Mouse (Mus musculus): ENCODE measurements at regions not wholly inside any gene's neighbourhood (a gene's known extent, or its start where the extent isn't known, plus 50 kb on each side); places are given as distances from the start of the nearest gene placed in this dataset.
A peak's percentile ranks its signal among the peaks of the same experiment; 100 is the strongest.

- DNase-seq (ENCODE audit: low spot score) (no peak), ATAC-seq (replicated peaks; ENCODE audit: low FRiP score, low TSS enrichment, low read depth) (no peak)
- no peak overlapping the region for H3K27ac ChIP-seq (ENCODE audit: low read depth)
- H3K9me3 ChIP-seq (ENCODE audit: control insufficient read depth, low read length) = no peaks in the 10 kb centered on the region
- H3K9ac ChIP-seq (ENCODE audit: low read length) = no peak overlapping the region
- no peaks in the 10 kb centered on the region for H3K27me3 ChIP-seq (replicated peaks; ENCODE audit: control insufficient read depth, insufficient read depth, low read length)
- no peak overlapping the region for H3K4me2 ChIP-seq (ENCODE audit: low read length)
- no peaks in the 10 kb centered on the region for H3K4me1 ChIP-seq (replicated peaks; ENCODE audit: control insufficient read depth, insufficient read depth, low read length)
- no peaks in the 10 kb centered on the region for H3K36me3 ChIP-seq (ENCODE audit: control insufficient read depth, insufficient read depth, low read length)
- no peak overlapping the region for H3K4me3 ChIP-seq (ENCODE audit: low read depth, low read length)
- WGBS = 56% methylated on average over 5 of the region's 5 CpGs
Observed at GRCm38 (mm10) chr10:11661660-11662250, 318.6 kb downstream of the Epm2a start.

GRCm38 (mm10) chr10:11709742-11710141 lies 366.5 kb downstream of the Epm2a start:
- DNase-seq (ENCODE audit: low spot score) = no peak
- ATAC-seq (replicated peaks; ENCODE audit: low FRiP score, low TSS enrichment, low read depth) = no peak
- no peaks in the 10 kb centered on the region for H3K36me3 ChIP-seq (ENCODE audit: control insufficient read depth, insufficient read depth, low read length)
- H3K27me3 ChIP-seq (replicated peaks; ENCODE audit: control insufficient read depth, insufficient read depth, low read length) = no peaks in the 10 kb centered on the region
- H3K4me1 ChIP-seq (replicated peaks; ENCODE audit: control insufficient read depth, insufficient read depth, low read length) = no peaks in the 10 kb centered on the region
- H3K9me3 ChIP-seq (ENCODE audit: control insufficient read depth, low read length) = no peaks in the 10 kb centered on the region
- H3K4me2 ChIP-seq (ENCODE audit: low read length) = no peak overlapping the region
- H3K27ac ChIP-seq (ENCODE audit: low read depth) = no peak overlapping the region
- H3K4me3 ChIP-seq (ENCODE audit: low read depth, low read length) = no peak overlapping the region
- 79% methylated on average over 2 of the region's 2 CpGs for WGBS
- no peak overlapping the region for H3K9ac ChIP-seq (ENCODE audit: low read length)

GRCm38 (mm10) chr10:11724775-11725174 lies 381.6 kb downstream of the Epm2a start:
- Histone ChIP-seq H3K9ac (ENCODE audit: low read length) (no peak overlapping the region), H3K36me3 (ENCODE audit: control insufficient read depth, insufficient read depth, low read length) (no peaks in the 10 kb centered on the region), H3K4me3 (ENCODE audit: low read depth, low read length) (no peak overlapping the region), H3K4me1 (replicated peaks; ENCODE audit: control insufficient read depth, insufficient read depth, low read length) (no peaks in the 10 kb centered on the region), H3K4me2 (ENCODE audit: low read length) (no peak overlapping the region), H3K27ac (ENCODE audit: low read depth) (no peak overlapping the region), H3K27me3 (replicated peaks; ENCODE audit: control insufficient read depth, insufficient read depth, low read length) (no peaks in the 10 kb centered on the region), H3K9me3 (ENCODE audit: control insufficient read depth, low read length) (no peaks in the 10 kb centered on the region)
- no peak for DNase-seq (ENCODE audit: low spot score)
- WGBS = 82% methylated on average over 7 of the region's 7 CpGs
- ATAC-seq (replicated peaks; ENCODE audit: low FRiP score, low TSS enrichment, low read depth) = no peak

DNA sequence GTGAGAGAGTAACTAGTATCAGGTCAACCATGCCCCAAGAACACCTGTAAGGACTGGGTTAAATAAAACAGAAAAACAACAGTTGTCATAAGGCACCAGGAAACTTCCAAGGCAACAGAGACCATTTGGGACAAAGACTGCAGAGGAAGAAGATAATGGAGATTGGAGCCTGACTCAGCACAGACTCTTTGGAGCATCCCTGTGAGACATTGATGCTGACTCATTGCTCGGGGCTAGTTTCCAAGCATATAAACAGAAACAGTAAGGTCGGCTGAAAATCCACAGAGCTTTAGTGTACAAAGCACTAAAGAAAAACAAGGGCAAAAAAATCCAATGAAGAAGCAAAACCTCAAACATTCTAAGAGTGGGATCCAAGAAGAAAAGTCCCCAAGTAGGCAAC lies 386.3 kb downstream of the Epm2a start:
- Histone ChIP-seq H3K27ac (ENCODE audit: low read depth) (no peak overlapping the region), H3K4me2 (ENCODE audit: low read length) (no peak overlapping the region), H3K4me3 (ENCODE audit: low read depth, low read length) (no peak overlapping the region), H3K9ac (ENCODE audit: low read length) (no peak overlapping the region), H3K4me1 (replicated peaks; ENCODE audit: control insufficient read depth, insufficient read depth, low read length) (no peaks in the 10 kb centered on the region), H3K36me3 (ENCODE audit: control insufficient read depth, insufficient read depth, low read length) (no peaks in the 10 kb centered on the region), H3K27me3 (replicated peaks; ENCODE audit: control insufficient read depth, insufficient read depth, low read length) (no peaks in the 10 kb centered on the region), H3K9me3 (ENCODE audit: control insufficient read depth, low read length) (no peaks in the 10 kb centered on the region)
- no peak for ATAC-seq (replicated peaks; ENCODE audit: low FRiP score, low TSS enrichment, low read depth)
- no peak for DNase-seq (ENCODE audit: low spot score)
- 74% methylated on average over 2 of the region's 2 CpGs for whole genome bisulfite sequencing

DNA sequence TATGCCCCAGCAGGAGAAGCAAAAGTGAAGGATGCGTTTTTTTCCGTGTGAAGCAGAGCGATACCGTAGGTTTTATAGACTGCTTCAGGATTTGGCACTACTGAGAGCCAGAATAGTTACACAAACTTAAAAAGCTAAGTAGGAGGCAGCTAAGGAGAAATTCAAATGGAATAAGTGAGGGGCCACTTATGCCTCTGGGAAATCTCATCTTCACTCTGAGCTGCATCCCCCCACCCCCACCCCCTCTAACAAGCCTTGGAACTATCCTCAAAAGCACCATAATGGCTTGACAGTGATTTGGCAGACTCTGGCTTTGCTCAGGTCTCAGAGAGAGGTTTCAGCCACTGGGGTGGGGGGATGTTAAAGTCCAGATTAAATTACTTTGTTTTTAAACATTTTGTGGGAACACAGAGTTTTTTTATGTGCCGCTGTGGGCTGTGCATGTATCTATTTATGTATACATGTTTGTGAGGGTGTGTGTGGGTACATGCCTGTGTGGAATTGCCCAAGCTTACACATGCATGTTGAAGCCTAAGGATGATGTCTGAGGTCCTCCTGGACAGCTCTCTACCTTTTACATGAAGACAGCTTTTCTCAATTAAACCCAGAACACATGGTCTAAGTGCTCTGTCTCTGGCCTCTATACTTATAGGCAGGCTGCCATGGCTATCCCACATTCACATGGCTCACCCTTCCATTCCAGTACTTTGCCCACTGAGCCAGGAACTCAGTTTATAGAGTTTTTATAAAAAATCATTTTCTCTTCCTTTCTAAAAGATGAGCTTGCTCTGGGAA lies 396.6 kb downstream of the Epm2a start:
- ATAC-seq (replicated peaks; ENCODE audit: low FRiP score, low TSS enrichment, low read depth) (peak; percentile 60; the same call in 1 of the 2 replicates), DNase-seq (ENCODE audit: low spot score) (no peak)
- H3K27ac ChIP-seq (ENCODE audit: low read depth) = no peak overlapping the region
- no peaks in the 10 kb centered on the region for H3K36me3 ChIP-seq (ENCODE audit: control insufficient read depth, insufficient read depth, low read length)
- H3K9me3 ChIP-seq (ENCODE audit: control insufficient read depth, low read length) = no peaks in the 10 kb centered on the region
- H3K4me2 ChIP-seq (ENCODE audit: low read length) = no peak overlapping the region
- H3K4me1 ChIP-seq (replicated peaks; ENCODE audit: control insufficient read depth, insufficient read depth, low read length) = no peaks in the 10 kb centered on the region
- no peak overlapping the region for H3K4me3 ChIP-seq (ENCODE audit: low read depth, low read length)
- no peak overlapping the region for H3K9ac ChIP-seq (ENCODE audit: low read length)
- no peaks in the 10 kb centered on the region for H3K27me3 ChIP-seq (replicated peaks; ENCODE audit: control insufficient read depth, insufficient read depth, low read length)
- WGBS = 61% methylated on average over 5 of the region's 5 CpGs

DNA sequence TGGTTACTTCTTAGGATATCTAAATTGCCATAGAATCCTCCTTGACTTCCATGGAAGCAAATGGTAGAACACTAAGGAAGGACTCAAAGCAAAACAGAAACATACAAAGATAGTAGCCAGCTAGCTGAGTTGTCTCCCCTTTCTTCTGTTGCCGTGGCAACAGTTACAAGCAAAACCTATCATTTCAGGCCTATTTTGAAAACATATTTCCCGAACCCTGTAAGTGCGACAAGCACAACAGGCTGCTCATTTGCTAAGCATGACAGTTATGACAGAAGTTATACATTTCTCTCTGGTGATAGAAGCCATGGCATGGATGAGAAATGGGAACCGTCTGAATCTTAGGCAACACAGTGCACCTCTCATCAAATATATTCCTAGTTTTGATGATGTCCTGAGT lies 402.4 kb downstream of the Epm2a start:
- Histone ChIP-seq H3K36me3 (ENCODE audit: control insufficient read depth, insufficient read depth, low read length) (no peaks in the 10 kb centered on the region), H3K27me3 (replicated peaks; ENCODE audit: control insufficient read depth, insufficient read depth, low read length) (no peaks in the 10 kb centered on the region), H3K9me3 (ENCODE audit: control insufficient read depth, low read length) (no peaks in the 10 kb centered on the region), H3K9ac (ENCODE audit: low read length) (no peak overlapping the region), H3K4me1 (replicated peaks; ENCODE audit: control insufficient read depth, insufficient read depth, low read length) (no peaks in the 10 kb centered on the region), H3K4me2 (ENCODE audit: low read length) (no peak overlapping the region), H3K27ac (ENCODE audit: low read depth) (no peak overlapping the region), H3K4me3 (ENCODE audit: low read depth, low read length) (no peak overlapping the region)
- no peak for DNase-seq (ENCODE audit: low spot score)
- 85% methylated on average over 4 of the region's 4 CpGs for WGBS
- no peak for ATAC-seq (replicated peaks; ENCODE audit: low FRiP score, low TSS enrichment, low read depth)

- DNase-seq (ENCODE audit: low spot score) = no peak
- H3K36me3 ChIP-seq (ENCODE audit: control insufficient read depth, insufficient read depth, low read length) = no peaks in the 10 kb centered on the region
- no peak overlapping the region for H3K9ac ChIP-seq (ENCODE audit: low read length)
- no peaks in the 10 kb centered on the region for H3K4me1 ChIP-seq (replicated peaks; ENCODE audit: control insufficient read depth, insufficient read depth, low read length)
- H3K27ac ChIP-seq (ENCODE audit: low read depth) = no peak overlapping the region
- no peaks in the 10 kb centered on the region for H3K9me3 ChIP-seq (ENCODE audit: control insufficient read depth, low read length)
- no peak overlapping the region for H3K4me3 ChIP-seq (ENCODE audit: low read depth, low read length)
- H3K27me3 ChIP-seq (replicated peaks; ENCODE audit: control insufficient read depth, insufficient read depth, low read length) = no peaks in the 10 kb centered on the region
- H3K4me2 ChIP-seq (ENCODE audit: low read length) = no peak overlapping the region
- ATAC-seq (replicated peaks; ENCODE audit: low FRiP score, low TSS enrichment, low read depth) = no peak
Observed at GRCm38 (mm10) chr10:11746959-11747358, 403.8 kb downstream of the Epm2a start.

DNA sequence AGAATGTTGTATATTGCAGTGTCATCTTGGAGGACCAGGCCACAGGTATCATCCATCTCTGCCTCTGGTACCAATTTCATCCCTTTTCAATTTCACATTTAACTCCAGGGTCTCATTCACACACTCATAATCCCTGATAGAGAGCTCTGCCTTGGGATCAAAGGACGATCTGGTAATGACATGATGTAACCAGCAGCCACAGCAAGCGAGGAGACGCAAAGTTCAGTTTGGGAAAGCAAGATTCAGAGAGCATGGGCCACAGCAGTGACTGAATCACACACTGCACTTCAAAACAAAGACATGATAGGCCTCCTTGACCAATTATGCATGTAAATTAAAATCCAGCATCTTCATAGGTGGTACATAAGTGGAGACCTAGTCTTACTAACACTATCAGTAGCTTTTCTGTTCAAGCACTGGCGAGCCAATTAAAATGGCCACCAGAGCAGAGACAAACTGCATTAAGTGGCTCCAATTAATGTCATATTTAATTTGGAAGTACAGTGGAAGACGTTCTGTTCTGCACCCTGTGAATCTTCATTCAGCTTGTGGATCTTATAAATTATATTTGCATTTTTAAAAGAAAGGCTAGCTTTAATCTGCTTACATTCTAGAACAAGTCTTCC lies 412.0 kb downstream of the Epm2a start:
- Histone ChIP-seq H3K9ac (ENCODE audit: low read length) (no peak overlapping the region), H3K27me3 (replicated peaks; ENCODE audit: control insufficient read depth, insufficient read depth, low read length) (no peaks in the 10 kb centered on the region), H3K27ac (ENCODE audit: low read depth) (no peak overlapping the region), H3K4me3 (ENCODE audit: low read depth, low read length) (no peak overlapping the region), H3K36me3 (ENCODE audit: control insufficient read depth, insufficient read depth, low read length) (no peaks in the 10 kb centered on the region), H3K4me2 (ENCODE audit: low read length) (no peak overlapping the region), H3K4me1 (replicated peaks; ENCODE audit: control insufficient read depth, insufficient read depth, low read length) (no peaks in the 10 kb centered on the region), H3K9me3 (ENCODE audit: control insufficient read depth, low read length) (no peaks in the 10 kb centered on the region)
- WGBS = 78% methylated on average over 5 of the region's 5 CpGs
- no peak for DNase-seq (ENCODE audit: low spot score)
- ATAC-seq (replicated peaks; ENCODE audit: low FRiP score, low TSS enrichment, low read depth) = no peak

All from intestine, embryonic 14.5 days (tissue).